Mouse (Mus musculus): ENCODE data around the gene Oxsr1.
A peak's percentile ranks its signal among the peaks of the same experiment; 100 is the strongest.
"Not testable (repeated sequence)": the region's sequence is repeated elsewhere in the genome, so short reads cannot be mapped to it uniquely, and the experiment has no call there.

The Oxsr1 gene

GRCm38 (mm10) chr9:119268588-119269145, 53.6 kb downstream of the Oxsr1 start:
- no peak for DNase-seq

DNA sequence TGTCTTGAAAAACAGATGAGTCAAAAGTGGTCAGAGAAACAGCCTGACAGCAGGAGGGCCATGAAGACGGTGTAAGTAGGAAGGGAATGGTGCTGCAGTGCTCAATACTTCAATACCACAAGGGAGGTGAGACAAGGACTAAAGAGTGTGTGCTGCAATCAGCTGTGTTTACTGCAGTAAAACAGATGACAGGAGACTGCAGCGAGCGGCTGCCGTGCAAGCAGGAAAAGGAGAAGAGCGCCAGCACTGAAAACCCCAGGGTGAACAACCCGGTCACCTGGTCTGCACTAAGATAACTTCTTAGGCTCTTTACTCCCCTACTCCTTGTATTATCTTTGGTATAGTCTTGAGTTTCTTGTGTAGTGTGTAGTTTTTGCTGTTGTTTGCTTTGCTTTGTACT, 54.1 kb downstream of the Oxsr1 start:
- no peak for DNase-seq

GRCm38 (mm10) chr9:119266121-119266395, 56.2 kb downstream of the Oxsr1 start:
- not testable (repeated sequence) for DNase-seq

DNA sequence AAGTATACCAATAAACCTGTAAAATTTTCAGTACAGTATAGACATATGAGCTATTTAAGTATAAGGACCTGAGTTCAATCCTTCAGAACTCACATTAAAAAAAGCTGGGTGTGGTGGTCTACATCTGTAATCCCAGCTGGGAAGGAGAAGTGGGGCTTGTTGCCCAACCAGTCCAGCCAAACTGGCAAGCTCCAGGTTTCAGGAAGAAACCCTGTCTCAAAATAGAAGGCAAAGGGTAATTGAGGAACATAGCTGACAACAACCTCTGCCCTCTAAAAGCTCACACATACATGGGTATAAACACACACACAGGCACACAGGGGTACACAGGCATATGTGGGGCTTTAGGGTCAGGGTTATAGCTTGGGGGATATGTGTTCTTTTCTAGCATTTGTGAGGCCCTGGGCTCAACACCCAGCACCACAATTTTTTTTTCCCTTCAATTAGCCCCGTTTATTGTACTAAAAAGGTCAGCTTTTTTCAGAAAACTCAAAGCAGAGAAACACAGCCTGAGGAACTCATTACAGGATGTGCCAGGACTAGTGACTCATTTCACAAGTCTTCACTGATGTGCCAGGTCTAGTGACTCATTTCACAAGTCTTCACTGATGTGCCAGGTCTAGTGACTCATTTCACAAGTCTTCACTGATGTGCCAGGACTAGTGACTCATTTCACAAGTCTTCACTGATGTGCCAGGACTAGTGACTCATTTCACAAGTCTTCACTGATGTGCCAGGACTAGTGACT, 56.7 kb downstream of the Oxsr1 start:
- DNase-seq, result not testable (repeated sequence)

DNA sequence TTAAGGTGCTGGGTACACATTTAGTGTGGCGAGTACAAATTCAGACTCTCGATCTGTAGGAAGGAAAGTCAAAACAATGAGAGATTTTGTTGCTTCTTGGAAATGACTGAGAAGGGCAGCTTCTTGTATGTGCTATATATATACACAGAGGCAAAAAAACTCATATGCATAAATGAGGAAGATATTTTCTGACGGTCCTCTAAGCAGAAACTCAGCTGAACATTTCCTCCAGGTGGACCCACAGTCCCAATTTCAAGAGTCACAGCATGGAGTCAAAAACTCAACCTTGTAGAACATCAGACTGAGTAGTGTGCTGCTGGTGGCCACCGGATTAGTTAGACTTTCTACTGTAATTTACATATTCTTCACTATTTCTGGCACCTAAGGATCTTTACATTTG, 59.2 kb downstream of the Oxsr1 start:
- DNase-seq, result no peak

DNA sequence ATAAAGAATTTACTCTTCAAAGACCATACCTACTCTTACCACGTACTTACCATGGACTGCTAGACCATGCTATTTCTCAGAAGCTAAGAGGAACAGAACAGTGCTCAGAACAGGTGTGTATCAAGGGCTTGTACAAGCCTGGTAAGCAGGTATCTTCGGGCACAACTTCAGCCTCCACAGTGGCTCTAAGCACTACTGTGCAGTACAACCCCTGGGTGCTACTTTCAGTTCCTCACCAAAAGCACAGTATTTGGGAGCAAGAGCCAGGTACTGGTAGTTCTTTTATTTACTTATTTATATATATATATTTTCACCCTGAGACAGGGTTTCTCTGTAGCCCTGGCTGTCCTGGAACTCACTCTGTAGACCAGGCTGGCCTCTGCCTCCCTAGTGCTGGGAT, 61.4 kb downstream of the Oxsr1 start:
- DNase-seq, result no peak

- no peak for DNase-seq
Measured at GRCm38 (mm10) chr9:119258785-119259184, 63.4 kb downstream of the Oxsr1 start.

GRCm38 (mm10) chr9:119258128-119258527, 64.1 kb downstream of the Oxsr1 start:
- no peak for DNase-seq

GRCm38 (mm10) chr9:119256161-119256560, 66.1 kb downstream of the Oxsr1 start:
- no peak for DNase-seq

- DNase-seq, result no peak
Measured at GRCm38 (mm10) chr9:119255096-119255495, 67.1 kb downstream of the Oxsr1 start.

DNA sequence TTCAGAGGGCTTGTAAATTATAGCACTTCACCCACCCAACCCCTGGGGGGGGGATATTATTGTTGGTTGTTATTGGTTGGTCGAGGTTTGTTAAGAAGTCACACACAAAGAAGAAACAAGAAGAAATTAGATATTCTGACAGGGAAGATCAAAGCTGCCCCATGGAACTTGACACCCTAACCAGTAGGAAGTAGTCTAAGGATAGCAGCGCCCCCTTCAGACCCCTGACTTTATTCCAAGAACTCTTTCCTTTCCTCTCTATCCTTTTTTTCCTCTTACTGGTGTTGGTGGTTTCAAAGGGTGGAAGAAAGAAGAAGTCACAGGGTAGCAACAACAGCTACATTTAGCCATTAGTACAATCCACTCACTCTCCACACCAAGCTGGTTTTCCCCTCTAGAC, 68.0 kb downstream of the Oxsr1 start:
- no peak for DNase-seq

DNA sequence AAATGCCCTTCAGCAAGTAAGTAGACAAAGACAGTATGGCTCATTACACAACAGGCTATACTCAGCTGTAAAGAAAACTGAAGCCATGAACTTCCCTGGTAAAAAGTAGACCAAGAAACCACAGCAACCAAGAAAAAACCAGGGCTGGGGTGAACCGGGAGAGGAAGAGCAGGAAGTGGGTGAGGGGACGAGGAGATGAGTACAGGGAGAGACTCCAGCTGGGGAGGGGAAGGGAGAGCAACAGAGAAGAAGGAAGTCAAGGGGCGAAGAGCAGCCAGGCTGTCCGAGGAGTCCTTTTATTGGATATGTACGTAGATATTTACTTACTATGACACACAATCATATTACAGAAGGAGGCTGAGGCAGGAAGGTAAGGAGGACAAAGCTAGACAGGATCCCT, 74.2 kb downstream of the Oxsr1 start:
- no peak for DNase-seq

DNA sequence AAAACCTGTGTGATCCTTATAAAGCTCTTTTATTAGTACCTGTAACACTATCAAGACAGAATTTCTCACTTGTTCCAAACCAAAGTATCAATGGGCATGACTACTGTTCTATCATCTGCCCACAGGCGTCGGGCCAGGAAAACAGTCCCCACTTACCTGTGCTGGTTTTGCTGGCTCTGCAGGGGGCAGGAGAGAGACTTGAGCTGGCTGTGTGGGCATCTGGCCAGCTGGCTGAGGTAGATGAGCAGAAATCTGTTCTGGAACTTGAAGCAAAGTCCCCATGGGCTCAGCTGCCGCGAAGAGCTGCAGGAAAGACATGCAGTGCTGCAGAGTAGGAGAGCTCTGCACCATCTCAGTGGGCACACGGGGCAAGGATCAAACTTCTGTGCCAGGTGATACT, 75.4 kb downstream of the Oxsr1 start:
- DNase-seq, result peak; percentile 25

GRCm38 (mm10) chr9:119243981-119244380, 78.2 kb downstream of the Oxsr1 start:
- DNase-seq, result no peak

GRCm38 (mm10) chr9:119241169-119241865, 80.9 kb downstream of the Oxsr1 start:
- DNase-seq, result no peak

DNA sequence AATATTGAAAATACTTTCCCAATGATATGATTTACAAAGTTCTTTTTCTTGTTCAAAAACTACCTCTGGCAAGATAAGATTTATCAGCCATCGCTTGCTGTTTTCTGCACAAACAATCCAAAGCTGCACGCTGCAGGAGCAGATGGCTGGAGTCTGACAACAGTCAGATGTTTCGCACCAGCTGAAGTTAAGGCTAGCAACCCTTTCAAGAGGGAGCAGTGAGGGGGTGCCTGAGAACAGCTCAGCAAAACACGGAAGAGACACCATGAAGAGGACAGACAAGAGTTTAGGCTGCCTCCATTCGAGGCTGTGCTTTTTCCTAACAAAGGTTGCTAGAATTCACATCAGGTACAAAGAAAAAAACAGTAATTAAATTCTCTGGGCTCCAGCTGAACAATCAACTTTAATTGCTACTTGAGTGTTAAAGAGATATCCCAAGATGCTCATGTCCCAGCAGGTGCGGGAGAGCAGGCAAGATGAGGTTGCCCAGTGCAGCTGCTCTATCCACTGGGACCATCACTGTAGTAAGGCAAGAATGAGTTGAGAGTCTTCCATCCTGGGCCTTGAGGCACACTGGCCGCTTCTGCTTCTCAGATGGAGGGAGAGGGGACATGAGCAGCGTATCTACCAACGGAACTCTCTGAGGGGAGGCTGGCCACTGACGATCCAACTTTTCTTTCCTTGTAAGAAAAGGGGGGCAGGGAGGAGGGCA, 81.8 kb downstream of the Oxsr1 start:
- DNase-seq, result no peak

DNA sequence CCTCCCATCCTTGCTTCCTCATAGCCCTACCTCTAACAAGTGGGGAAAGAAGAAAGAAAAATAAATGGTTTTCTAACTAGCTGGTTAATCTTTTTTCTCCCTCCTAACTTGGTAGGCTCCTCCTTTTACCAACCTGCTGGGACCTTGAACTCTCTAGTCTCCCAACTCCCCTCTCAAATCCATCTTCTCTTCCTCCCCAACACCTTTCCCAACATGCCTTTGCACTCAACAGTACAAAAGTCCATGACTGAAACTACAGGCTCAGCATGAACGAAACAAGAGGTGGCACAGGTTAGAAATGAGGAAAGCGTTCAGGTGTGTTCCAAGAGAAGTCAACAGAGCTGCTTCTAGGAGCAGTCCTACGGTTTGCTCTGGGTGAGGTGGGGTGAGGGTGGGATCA, 83.0 kb downstream of the Oxsr1 start:
- no peak for DNase-seq

DNA sequence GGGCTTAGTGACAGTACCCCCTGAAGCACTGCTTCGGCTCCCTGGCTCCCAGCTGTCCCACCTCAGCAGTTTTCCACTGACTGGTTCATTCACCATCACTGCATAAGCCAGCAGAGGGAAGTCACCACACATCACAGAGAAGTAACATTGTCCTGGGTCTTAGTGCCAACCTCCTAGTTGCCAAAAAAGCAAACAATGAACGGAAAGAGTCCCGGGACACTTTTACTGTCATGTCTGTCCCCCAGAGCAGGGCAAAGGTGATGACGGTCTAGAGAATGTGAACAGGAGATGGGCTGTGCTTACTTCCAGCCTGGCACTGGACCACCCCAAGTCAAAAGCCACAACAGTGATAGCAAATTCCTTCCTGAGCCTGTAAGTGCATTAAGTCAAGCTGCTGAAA, 83.4 kb downstream of the Oxsr1 start:
- DNase-seq, result no peak

GRCm38 (mm10) chr9:119231552-119231951, 90.7 kb downstream of the Oxsr1 start:
- no peak for DNase-seq

DNA sequence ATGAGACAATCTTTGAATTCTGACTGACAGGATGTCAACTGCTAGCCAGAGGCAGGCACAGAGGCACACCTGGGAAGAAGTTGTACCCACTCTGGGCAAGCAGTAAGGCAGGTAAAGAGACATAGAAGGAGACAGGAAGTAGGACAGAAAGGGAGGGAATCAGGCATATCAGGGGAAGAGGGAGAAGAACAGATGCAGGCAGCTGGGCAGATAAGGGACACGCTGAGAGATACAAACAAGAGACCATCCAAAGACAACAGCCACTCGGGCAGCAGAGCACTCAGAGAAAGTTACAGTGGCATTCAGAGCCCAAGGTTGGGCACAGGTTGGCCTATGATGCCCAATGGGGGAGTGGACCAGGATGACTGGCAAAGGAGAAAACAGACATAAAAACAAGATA, 91.4 kb downstream of the Oxsr1 start:
- no peak for DNase-seq

DNA sequence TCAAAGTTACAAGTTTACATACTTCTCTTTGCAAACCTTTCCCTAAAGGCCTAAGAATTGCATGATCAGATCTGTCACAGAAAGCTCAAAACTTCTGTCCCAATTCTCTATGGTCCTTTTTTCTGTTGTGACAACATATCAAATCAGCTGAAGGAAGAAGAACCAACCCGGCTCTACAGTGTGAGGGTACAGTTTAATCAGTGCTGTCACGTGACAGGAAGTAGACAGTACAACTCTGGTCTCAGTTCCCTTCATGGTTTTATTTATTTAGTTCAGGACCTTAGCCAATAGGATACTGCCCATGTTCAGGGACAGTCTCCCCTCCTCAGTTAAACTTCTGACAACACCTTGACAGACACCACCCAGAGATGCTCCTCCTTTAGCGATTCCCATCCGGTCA, 102.0 kb downstream of the Oxsr1 start:
- no peak for DNase-seq

DNA sequence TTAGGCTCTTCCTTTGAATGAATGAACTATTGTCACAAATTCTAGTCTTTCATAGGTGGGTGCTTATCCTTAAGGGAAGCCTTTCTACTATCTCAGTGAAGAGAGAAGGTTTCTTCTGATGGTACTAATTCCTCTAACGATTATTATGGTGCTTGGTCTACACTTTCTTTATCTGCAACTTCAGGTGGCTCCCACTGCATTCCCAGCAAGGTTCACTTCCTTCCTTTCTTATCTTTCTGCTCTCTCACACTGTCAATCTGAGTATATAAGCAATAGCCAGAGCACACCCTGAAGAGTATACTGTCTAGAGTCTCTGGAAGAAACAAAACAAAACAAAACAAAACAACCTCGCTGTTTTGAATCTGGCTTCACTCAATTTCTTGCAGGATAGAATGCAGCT, 102.6 kb downstream of the Oxsr1 start:
- no peak for DNase-seq

- DNase-seq, result not testable (repeated sequence)
Measured at GRCm38 (mm10) chr9:119215341-119215740, 106.9 kb downstream of the Oxsr1 start.

DNA sequence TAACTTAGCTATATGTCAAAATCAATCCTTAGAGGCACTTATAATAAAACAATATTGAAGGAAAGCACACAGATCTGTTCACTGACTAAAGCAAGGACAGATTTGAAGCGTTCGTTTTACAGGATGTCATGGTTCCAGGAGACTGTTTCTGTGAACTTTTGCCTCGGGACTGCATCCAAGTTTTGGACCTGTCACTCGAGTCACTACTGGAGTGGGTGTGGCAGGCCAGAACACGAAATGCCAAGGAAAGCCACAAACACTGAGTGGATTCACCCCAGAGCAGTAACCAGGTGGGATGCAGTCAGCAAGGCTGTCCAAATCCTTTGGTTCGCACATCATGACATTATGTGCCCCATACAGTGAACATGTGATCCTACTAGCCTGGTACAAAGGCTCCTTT, 107.6 kb downstream of the Oxsr1 start:
- DNase-seq, result no peak
